Mouse (Mus musculus): ENCODE results near the gene Krt77.

DNA sequence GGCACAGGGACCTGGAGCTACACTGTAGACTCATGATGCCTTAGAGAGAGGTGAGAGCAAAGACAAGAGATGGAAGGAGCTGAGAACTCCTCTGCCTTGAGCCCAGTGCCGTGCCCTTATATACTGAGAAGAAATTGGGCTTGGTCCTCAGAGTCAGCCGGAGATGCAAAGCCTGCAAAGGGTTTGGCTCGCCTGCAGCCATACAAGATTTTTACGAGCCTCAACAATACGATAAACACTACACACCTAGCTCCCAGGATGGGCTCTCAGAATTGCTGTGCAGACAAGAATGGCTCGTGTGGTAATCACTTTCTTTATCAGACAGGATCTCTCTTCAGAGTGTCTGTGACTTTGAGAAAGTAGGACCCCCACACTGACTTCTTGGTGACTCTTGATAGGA, 18.8 kb downstream of the Krt77 start, which contains the start of gene Krt1:
- no peak for TF ChIP-seq CTCF (IDR thresholded peaks at IDR 0.05; ENCODE audit: control insufficient read depth, insufficient read depth, low read length)
- no peak for TF ChIP-seq POLR2A (IDR thresholded peaks at IDR 0.05; ENCODE audit: borderline replicate concordance, control insufficient read depth, low read depth, low read length)

All from bone marrow, adult 2 months (tissue).